Mouse (Mus musculus) CH12.LX (cell line): Measurements from ENCODE around the gene Ntsr1. TPM values are rescaled to one million over a fixed set of nuclear protein-coding genes. Genes with fewer than 3 reads are reported as not detected.

Experiments used
- DNase-seq: peaks from one replicate; pipeline ENCODE4 v3.0.0-alpha.2; 2013; ENCODE audit errors: extremely low read depth
- H3K27ac ChIP-seq: 2 replicates; pipeline ENCODE4 v1.5.1; 2012; ENCODE audit warnings: low read depth, mild to moderate bottlenecking, control low read depth, moderate library complexity; ENCODE audit not compliant: insufficient read depth
- H3K27me3 ChIP-seq: replicated peaks from 2 replicates; pipeline ENCODE3; 2012; ENCODE audit warnings: inconsistent platforms
- H3K36me3 ChIP-seq, 2 experiments: replicated peaks in 1 of 2; 2 replicates each; pipeline versions ENCODE3 to v1.6.1; 2012; ENCODE audit warnings: inconsistent platforms in 1 of 2, low read length in 1 of 2, mild to moderate bottlenecking in 1 of 2, mixed read lengths in 1 of 2, moderate library complexity in 1 of 2; ENCODE audit not compliant: control insufficient read depth in 1 of 2, insufficient read depth in 1 of 2
- H3K4me1 ChIP-seq, 2 experiments: 2 replicates each; pipeline ENCODE4 v1.6.1; 2012; ENCODE audit warnings: inconsistent platforms in 1 of 2, moderate library complexity in 1 of 2; ENCODE audit not compliant: insufficient read depth in 2 of 2, control insufficient read depth in 1 of 2
- H3K4me2 ChIP-seq: 2 replicates; pipeline ENCODE4 v1.6.1; 2012; ENCODE audit warnings: low read depth, mild to moderate bottlenecking, control low read depth; ENCODE audit not compliant: poor library complexity, insufficient read depth, severe bottlenecking
- H3K4me3 ChIP-seq, 3 experiments: fragments of 150-350 bp in 1 of 3; sonication (generic) in 1 of 3; replicated peaks in 1 of 3; 2 replicates each; pipeline versions ENCODE3 to v1.5.1; 2011 to 2012; ENCODE audit warnings: low read depth in 2 of 3, low read length in 2 of 3, mild to moderate bottlenecking in 2 of 3, moderate library complexity in 2 of 3, control low read depth in 1 of 3, improper control_type of control experiment in 1 of 3, inconsistent platforms in 1 of 3, mixed read lengths in 1 of 3; ENCODE audit not compliant: poor library complexity in 1 of 3
- H3K79me2 ChIP-seq: replicated peaks from 2 replicates; pipeline ENCODE4 v1.6.1; 2012; ENCODE audit warnings: mild to moderate bottlenecking, moderate library complexity; ENCODE audit not compliant: control insufficient read depth, poor library complexity, insufficient read depth, severe bottlenecking; ENCODE audit errors: extremely low read depth
- H3K9ac ChIP-seq: 2 replicates; pipeline ENCODE4 v1.6.1; 2012; ENCODE audit warnings: low read depth, mild to moderate bottlenecking, control low read depth, moderate library complexity; ENCODE audit not compliant: insufficient read depth
- H3K9me3 ChIP-seq: replicated peaks from 2 replicates; pipeline ENCODE3; 2012; ENCODE audit warnings: low read length, inconsistent platforms, mixed read lengths
- CHD1 ChIP-seq: IDR thresholded peaks from 2 replicates; pipeline ENCODE4 v1.6.1; 2012; ENCODE audit warnings: low read depth, low read length, improper control_type of control experiment, inconsistent platforms
- CTCF ChIP-seq, 2 experiments: IDR thresholded peaks in 1 of 2; conservative IDR thresholded peaks in 1 of 2; 2 replicates each; pipeline ENCODE4 v1.5.1; 2011 to 2012; ENCODE audit warnings: low read depth in 2 of 2, low read length in 2 of 2, improper control_type of control experiment in 1 of 2, inconsistent platforms in 1 of 2, mild to moderate bottlenecking in 1 of 2, moderate library complexity in 1 of 2
- ELF1 ChIP-seq: IDR thresholded peaks from 2 replicates; pipeline ENCODE4 v1.6.1; 2014; ENCODE audit warnings: low read depth, mild to moderate bottlenecking, inconsistent platforms, low read length, improper control_type of control experiment
- EP300 ChIP-seq: IDR thresholded peaks from 2 replicates; pipeline ENCODE4 v1.6.1; 2011; ENCODE audit warnings: low read length, improper control_type of control experiment
- HCFC1 ChIP-seq: IDR thresholded peaks from 2 replicates; pipeline ENCODE4 v1.6.1; 2012; ENCODE audit warnings: low read depth, mild to moderate bottlenecking, inconsistent platforms, low read length, improper control_type of control experiment
- KAT2A ChIP-seq: IDR thresholded peaks from 2 replicates; pipeline ENCODE4 v1.6.1; 2012; ENCODE audit warnings: low read length, improper control_type of control experiment, inconsistent platforms; ENCODE audit not compliant: insufficient replicate concordance
- MAFK ChIP-seq: IDR thresholded peaks from 2 replicates; pipeline ENCODE4 v1.6.1; 2011; ENCODE audit warnings: low read length, improper control_type of control experiment; ENCODE audit not compliant: insufficient replicate concordance
- MAX ChIP-seq: IDR thresholded peaks from 2 replicates; pipeline ENCODE4 v1.6.1; 2011; ENCODE audit warnings: low read length, improper control_type of control experiment
- MAZ ChIP-seq: IDR thresholded peaks from 2 replicates; pipeline ENCODE4 v1.6.1; 2012; ENCODE audit warnings: low read depth, mild to moderate bottlenecking, inconsistent platforms, low read length, improper control_type of control experiment, moderate library complexity
- MEF2A ChIP-seq: IDR thresholded peaks from 2 replicates; pipeline ENCODE4 v1.6.1; 2014; ENCODE audit warnings: low read depth, mild to moderate bottlenecking, inconsistent platforms, low read length, improper control_type of control experiment, borderline replicate concordance
- POLR2AphosphoS2 ChIP-seq: IDR thresholded peaks from 2 replicates; pipeline ENCODE4 v1.6.1; 2011; ENCODE audit warnings: low read depth, low read length, improper control_type of control experiment
- RAD21 ChIP-seq: IDR thresholded peaks from 2 replicates; pipeline ENCODE4 v1.6.1; 2011; ENCODE audit warnings: low read depth, mild to moderate bottlenecking, low read length, improper control_type of control experiment, moderate library complexity
- RCOR1 ChIP-seq: conservative IDR thresholded peaks from 2 replicates; pipeline ENCODE4 v1.6.1; 2012; ENCODE audit warnings: low read depth, mild to moderate bottlenecking, inconsistent platforms, low read length, improper control_type of control experiment
- SIN3A ChIP-seq: IDR thresholded peaks from 2 replicates; pipeline ENCODE4 v1.6.1; 2012; ENCODE audit warnings: low read length, improper control_type of control experiment, inconsistent platforms
- SMC3 ChIP-seq: IDR thresholded peaks from 2 replicates; pipeline ENCODE4 v1.6.1; 2011; ENCODE audit warnings: low read depth, low read length, improper control_type of control experiment
- TCF12 ChIP-seq: IDR thresholded peaks from 2 replicates; pipeline ENCODE4 v1.6.1; 2014; ENCODE audit warnings: low read depth, mild to moderate bottlenecking, inconsistent platforms, low read length, improper control_type of control experiment
- UBTF ChIP-seq: IDR thresholded peaks from 2 replicates; pipeline ENCODE4 v1.6.1; 2012; ENCODE audit warnings: low read depth, mild to moderate bottlenecking, inconsistent platforms, low read length, improper control_type of control experiment, moderate library complexity
- USF1 ChIP-seq: IDR thresholded peaks from 2 replicates; pipeline ENCODE4 v1.6.1; 2014; ENCODE audit warnings: low read depth, mild to moderate bottlenecking, inconsistent platforms, low read length, improper control_type of control experiment
- ZKSCAN1 ChIP-seq: IDR thresholded peaks from 2 replicates; pipeline ENCODE4 v1.6.1; 2012; ENCODE audit warnings: low read depth, inconsistent platforms, low read length, improper control_type of control experiment, borderline replicate concordance
- ZMIZ1 ChIP-seq: IDR thresholded peaks from 2 replicates; pipeline ENCODE4 v1.6.1; 2012; ENCODE audit warnings: low read depth, mild to moderate bottlenecking, inconsistent platforms, low read length, improper control_type of control experiment
- ZNF384 ChIP-seq: IDR thresholded peaks from 2 replicates; pipeline ENCODE4 v1.6.1; 2012; ENCODE audit warnings: low read depth, low read length, improper control_type of control experiment, inconsistent platforms
- dilution Hi-C: fragments of 300-500 bp; cut with MboI; formaldehyde crosslinking; loops from 2 replicates; pipeline ENCODE4 v1.14.3; 2020; ENCODE audit warnings: low sequenced_read_pairs; ENCODE audit not compliant: extremely low pct_unique_long_range_greater_than_20kb, extremely low pct_ligation_motif_present
- in situ Hi-C: fragments of 300-500 bp; cut with MboI; formaldehyde crosslinking; loops from 3 replicates; pipeline ENCODE4 v1.14.3; 2019; ENCODE audit warnings: low sequenced_read_pairs, low pct_ligation_motif_present, low pct_unique_long_range_greater_than_20kb, mixed read lengths
- polyA plus RNA-seq: library from polyadenylated mRNA; unstranded; fragments of >175 nt; gene quantifications from 2 replicates; pipeline ENCODE4 v1.2.1, GENCODE M21; 2012; ENCODE audit warnings: low read depth; ENCODE audit not compliant: insufficient read length
- total RNA-seq, 2 experiments: library from RNA; depleted of rRNA; stranded (reverse); fragments of 300-350 nt in 1 of 2; fragments of >200 nt in 1 of 2; gene quantifications; 2 replicates each; pipeline ENCODE4 v1.2.3; 2012 to 2014

Ntsr1 gene
- total and polyA plus RNA-seq, 3 experiments, result not detected

DNA sequence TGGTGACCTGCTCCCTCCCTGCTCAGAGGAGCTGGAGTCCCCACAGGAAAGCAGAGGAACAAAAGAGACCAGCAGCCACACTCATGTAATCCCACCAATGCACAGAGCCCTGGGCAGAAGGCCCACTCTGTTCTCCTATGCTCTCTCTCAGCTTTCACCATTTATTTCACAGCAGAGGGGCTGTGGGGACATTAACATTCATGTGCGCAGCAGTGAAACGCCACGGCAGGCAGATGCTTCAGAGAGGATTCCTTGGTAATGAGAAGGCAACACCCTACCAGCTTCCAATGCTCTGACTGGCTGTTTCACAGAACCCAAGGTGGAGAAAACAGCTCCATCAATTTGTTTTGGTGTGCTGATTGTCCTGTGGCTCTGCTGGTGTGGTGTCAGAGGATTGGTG lies 14.5 kb upstream of the Ntsr1 start:
- TF ChIP-seq MAX (no peak), KAT2A (no peak), SIN3A (no peak), ELF1 (no peak), MAFK (no peak), MEF2A (no peak), POLR2AphosphoS2 (no peak), USF1 (no peak), ZKSCAN1 (no peak), TCF12 (no peak), CHD1 (no peak), RAD21 (no peak), MAZ (no peak), HCFC1 (no peak), EP300 (no peak), CTCF (conservative IDR thresholded peaks at IDR 0.05 in 1 of 2, IDR thresholded peaks at IDR 0.05 in 1 of 2; ENCODE audit: low read depth in 2 of 2, low read length in 2 of 2) (no peak), ZNF384 (no peak), RCOR1 (no peak)
- Histone ChIP-seq H3K4me1 (peaks cover 0 to 8% of the 10 kb centered on the region in 2 experiments; a peak in 1 of 4 replicates), H3K27me3 (peaks cover 63% of the 10 kb centered on the region), H3K9me3 (no peaks in the 10 kb centered on the region), H3K4me2 (no peak overlapping the region), H3K9ac (no peak overlapping the region), H3K36me3 (no peaks in the 10 kb centered on the region), H3K4me3 (no peak overlapping the region), H3K27ac (no peak overlapping the region), H3K79me2 (no peaks in the 10 kb centered on the region)
- dilution Hi-C loops, result no loop called here
- no peak for DNase-seq
- in situ Hi-C loops, result no loop called here

GRCm38 (mm10) chr2:180488210-180488751 lies 11.5 kb upstream of the Ntsr1 start:
- Histone ChIP-seq H3K27me3 (peaks cover 62% of the 10 kb centered on the region), H3K27ac (no peak overlapping the region), H3K4me1 (no peaks in the 10 kb centered on the region), H3K9me3 (no peaks in the 10 kb centered on the region), H3K79me2 (no peaks in the 10 kb centered on the region), H3K4me3 (no peak overlapping the region), H3K36me3 (no peaks in the 10 kb centered on the region), H3K9ac (no peak overlapping the region), H3K4me2 (no peak overlapping the region)
- in situ Hi-C loops, result no loop called here
- no peak for DNase-seq
- dilution Hi-C loops, result no loop called here
- TF ChIP-seq ZMIZ1 (no peak), HCFC1 (no peak), SMC3 (no peak), UBTF (no peak), SIN3A (no peak)
